Mouse (Mus musculus): ENCODE results near the gene Map3k19. TPM values are rescaled to one million over a fixed set of nuclear protein-coding genes. Genes with fewer than 3 reads are reported as not detected.

The Map3k19 gene
- total RNA-seq, 1 experiment from 2014 or later: 0.96 TPM

DNA sequence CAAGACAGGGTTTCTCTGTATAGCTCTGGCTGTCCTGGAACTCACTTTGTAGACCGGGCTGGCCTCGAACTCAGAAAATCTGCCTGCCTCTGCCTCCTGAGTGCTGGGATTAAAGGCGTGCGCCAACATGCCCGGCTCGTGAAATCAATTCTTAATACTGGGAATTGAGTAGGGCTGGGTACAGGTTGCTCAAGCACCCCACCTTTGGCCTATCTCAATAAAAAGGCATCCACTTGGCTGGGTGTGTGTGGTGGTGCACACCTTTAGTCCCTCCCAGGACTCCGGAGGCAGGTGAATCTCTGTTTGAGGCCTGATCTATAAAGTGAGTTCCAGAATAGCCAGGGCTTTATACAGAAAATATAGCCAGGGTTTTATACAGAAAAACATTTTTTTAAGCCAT, 46.2 kb downstream of the Map3k19 start:
- ATAC-seq (replicated peaks; ENCODE audit: low read depth, poor library complexity, severe bottlenecking): no peak

DNA sequence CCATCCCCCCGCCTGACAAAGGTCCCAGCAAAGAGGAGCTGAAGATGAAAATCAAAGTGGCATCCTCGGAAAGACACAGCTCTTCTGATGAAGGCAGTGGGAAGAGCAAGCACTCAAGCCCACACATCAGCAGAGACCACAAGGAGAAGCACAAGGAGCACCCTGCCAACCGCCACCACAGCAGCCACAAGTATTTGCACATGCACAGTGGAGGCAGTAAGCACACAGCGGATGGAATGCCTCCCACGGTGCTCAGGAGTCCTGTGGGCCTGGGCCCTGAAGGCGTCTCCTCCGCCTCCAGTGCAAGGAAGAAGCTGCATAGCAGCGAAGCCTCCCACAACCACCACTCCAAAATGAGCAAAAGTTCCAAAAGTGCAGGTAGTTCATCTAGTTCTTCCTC, 51.9 kb downstream of the Map3k19 start:
- ATAC-seq (replicated peaks; ENCODE audit: low read depth, poor library complexity, severe bottlenecking): no peak

DNA sequence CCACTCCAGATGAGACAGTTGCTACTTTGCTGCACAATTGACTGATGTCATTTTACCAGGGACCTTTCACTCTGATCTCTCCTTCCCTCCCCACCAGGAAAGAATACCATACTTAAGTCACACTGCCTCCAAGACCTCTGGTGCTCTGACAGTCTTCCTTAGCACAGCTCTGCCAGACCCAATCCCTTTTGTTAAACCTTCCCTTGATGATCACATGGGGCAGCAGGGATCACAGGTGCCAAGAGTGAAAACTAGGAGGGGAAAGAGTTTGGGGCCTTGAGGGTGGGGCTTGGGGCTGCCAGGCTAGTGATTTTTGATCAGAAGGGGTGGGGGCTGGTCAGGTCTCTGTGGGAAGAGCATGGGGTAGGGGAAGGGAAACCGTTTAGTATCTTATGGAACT, 58.1 kb downstream of the Map3k19 start:
- ATAC-seq (replicated peaks; ENCODE audit: low read depth, poor library complexity, severe bottlenecking): no peak

GRCm38 (mm10) chr1:127796341-127796740, 58.5 kb downstream of the Map3k19 start:
- no peak for ATAC-seq (replicated peaks; ENCODE audit: low read depth, poor library complexity, severe bottlenecking)

DNA sequence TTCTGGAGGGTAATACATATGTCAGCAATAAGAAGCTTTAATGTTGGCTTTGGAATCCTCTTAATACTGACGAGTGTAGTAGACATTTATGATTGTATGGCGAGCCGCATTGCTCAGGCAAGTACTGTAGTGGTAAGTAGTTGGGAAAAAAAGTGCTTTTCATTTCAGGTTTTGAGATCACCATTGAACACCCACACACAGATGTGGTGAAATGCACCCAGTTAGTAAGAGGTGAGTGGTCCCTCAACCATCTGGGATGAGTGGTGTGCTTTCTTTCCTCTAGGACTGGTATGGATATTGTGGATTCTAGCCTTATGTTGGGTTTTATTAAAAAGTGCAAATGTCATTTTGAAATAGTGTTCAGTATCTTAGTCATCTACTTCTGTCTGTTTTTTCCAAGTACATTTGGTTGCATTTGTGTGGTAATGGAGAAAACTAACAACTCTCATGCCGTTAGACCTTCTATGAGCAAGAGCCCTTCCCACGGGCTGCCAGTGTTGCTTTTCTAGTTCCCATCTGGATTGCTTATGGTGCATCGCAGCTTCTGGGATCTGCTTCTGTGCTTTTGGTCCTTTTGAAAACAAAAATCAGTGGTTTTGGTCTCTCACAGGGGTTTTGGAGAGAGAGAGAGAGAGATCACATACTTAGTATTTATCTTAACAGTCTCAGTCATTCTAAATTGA, 59.6 kb downstream of the Map3k19 start:
- ATAC-seq (replicated peaks; ENCODE audit: low read depth, poor library complexity, severe bottlenecking): no peak

GRCm38 (mm10) chr1:127793459-127793858, 61.4 kb downstream of the Map3k19 start:
- ATAC-seq (replicated peaks; ENCODE audit: low read depth, poor library complexity, severe bottlenecking): no peak

GRCm38 (mm10) chr1:127788943-127789342, 65.9 kb downstream of the Map3k19 start:
- no peak for ATAC-seq (replicated peaks; ENCODE audit: low read depth, poor library complexity, severe bottlenecking)

DNA sequence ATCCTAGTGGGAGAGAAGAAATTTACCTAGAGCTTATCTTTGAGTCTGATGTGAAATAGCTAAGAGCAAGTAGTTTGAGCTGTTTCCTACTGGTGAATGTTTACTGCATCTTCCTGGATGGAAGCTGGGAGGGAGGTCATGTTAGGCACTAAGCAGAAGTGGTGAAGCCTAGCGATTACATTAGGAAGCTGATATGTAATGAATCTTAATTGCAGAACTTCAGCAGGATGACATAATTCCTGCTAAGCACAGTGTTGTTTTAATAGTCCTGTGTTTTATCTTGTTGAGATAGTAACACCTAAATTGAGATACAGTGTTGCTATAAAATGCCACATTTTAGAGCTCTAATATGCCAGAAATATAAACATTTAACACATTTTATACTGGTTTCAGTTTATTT, 68.9 kb downstream of the Map3k19 start:
- ATAC-seq (replicated peaks; ENCODE audit: low read depth, poor library complexity, severe bottlenecking): peak; percentile 73

- ATAC-seq (replicated peaks; ENCODE audit: low read depth, poor library complexity, severe bottlenecking): no peak
These were observed 71.0 kb downstream of the Map3k19 start for GRCm38 (mm10) chr1:127783862-127784261.

DNA sequence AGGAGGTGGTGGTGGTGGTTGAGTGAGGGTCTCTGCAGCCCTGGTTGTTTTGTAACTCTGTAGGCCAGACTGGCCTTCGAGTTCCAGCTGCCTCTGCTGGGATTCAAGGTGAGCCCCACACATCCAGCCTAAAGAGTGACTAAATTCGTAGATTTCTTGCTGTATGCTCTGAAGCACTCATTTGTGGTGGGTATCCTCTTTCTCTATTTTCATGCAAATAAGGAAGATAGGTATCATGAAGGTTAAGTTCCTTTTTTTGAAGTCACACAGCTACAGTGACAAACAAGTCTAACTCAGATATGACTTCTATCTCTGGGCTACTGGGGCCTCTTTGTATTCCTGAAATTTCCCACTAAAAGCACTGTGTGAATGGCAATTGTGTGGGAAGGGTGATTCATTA, 74.0 kb downstream of the Map3k19 start:
- ATAC-seq (replicated peaks; ENCODE audit: low read depth, poor library complexity, severe bottlenecking): peak; percentile 65

DNA sequence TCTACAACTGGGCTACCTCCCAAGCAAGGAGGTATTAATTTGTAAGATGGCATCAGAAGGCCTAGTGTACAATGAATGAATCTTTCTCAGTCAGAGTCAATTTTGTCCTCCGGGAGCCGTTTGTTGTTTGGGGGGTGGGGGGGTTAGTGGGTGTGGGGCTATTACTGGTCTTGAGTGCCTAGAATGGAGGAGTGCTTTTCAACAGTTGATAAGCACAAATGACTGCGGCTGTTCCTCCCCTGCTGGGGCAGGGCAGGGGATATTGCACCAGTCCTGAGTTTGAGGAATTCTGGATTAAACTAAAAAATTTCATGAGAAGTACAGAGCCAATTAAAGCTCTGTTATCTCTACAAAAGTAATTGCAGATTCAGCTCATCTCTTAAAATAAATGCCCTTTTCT, 74.7 kb downstream of the Map3k19 start:
- ATAC-seq (replicated peaks; ENCODE audit: low read depth, poor library complexity, severe bottlenecking): no peak

GRCm38 (mm10) chr1:127778611-127779010, 76.2 kb downstream of the Map3k19 start:
- no peak for ATAC-seq (replicated peaks; ENCODE audit: low read depth, poor library complexity, severe bottlenecking)

- no peak for ATAC-seq (replicated peaks; ENCODE audit: low read depth, poor library complexity, severe bottlenecking)
These were observed 78.6 kb downstream of the Map3k19 start for GRCm38 (mm10) chr1:127776246-127776645.

DNA sequence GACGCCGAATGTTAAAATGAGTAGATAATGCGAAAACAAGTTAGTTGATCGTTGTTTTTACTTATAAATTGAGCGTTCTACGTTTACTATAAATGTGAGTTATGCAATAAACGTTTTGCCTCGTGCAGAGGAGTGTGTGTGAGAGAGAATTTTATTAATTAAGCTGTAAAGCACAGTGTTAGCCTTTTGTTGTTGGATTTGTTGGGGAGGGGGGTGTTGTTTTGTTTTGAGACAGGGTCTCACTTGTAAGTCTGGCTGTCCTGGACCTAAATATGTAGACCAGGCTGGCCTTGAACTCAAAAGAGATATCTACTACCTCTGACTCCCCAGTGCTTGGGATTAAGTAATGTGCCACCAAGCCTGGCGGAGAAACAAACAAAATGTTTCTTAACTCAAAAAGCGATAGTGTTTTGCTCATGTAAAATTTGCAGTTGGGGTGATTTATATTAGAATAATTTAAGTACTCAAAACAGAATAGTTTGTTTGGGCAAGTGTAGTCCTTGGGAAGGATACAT, 79.6 kb downstream of the Map3k19 start:
- no peak for ATAC-seq (replicated peaks; ENCODE audit: low read depth, poor library complexity, severe bottlenecking)

GRCm38 (mm10) chr1:127774501-127774880, 80.3 kb downstream of the Map3k19 start:
- ATAC-seq (replicated peaks; ENCODE audit: low read depth, poor library complexity, severe bottlenecking): peak; percentile 2; the same call in 1 of the 2 replicates

GRCm38 (mm10) chr1:127773803-127774500, 80.9 kb downstream of the Map3k19 start, which contains the start of gene Ccnt2:
Gene Ccnt2, plus strand, starts transcription at chr1:127774164.
- ATAC-seq (replicated peaks; ENCODE audit: low read depth, poor library complexity, severe bottlenecking): peak; percentile 95

- no peak for ATAC-seq (replicated peaks; ENCODE audit: low read depth, poor library complexity, severe bottlenecking)
These were observed 81.5 kb downstream of the Map3k19 start for GRCm38 (mm10) chr1:127773198-127773802.

DNA sequence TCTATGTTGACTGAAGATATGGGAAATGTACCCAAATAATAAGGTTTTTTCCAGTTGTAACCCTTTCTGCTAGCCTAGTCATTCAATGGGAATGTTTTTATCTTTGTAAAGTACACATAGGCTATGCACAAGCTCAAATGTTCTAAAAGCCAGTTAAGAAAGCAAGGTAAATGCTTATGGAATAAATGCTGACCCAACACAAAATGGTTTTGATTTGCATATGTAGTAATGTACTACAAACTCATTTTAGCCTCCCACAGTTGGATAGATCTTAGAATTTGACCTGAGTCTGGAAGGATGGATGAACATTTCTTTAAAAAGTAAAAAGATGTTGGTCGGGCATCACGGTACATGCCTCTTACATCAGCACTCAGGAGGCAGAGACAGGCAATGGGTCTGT, 88.1 kb downstream of the Map3k19 start:
- no peak for ATAC-seq (replicated peaks; ENCODE audit: low read depth, poor library complexity, severe bottlenecking)

- ATAC-seq (replicated peaks; ENCODE audit: low read depth, poor library complexity, severe bottlenecking): peak; percentile 80; the same call in 1 of the 2 replicates
These were observed 89.4 kb downstream of the Map3k19 start for GRCm38 (mm10) chr1:127765468-127765867.

All from common myeloid progenitor, adult 5-6 weeks (primary cell).